Mouse (Mus musculus): ENCODE data around the gene Cep72. TPM values are rescaled to one million over a fixed set of nuclear protein-coding genes. Genes with fewer than 3 reads are reported as not detected.
A peak's percentile ranks its signal among the peaks of the same experiment; 100 is the strongest.
"Not testable (repeated sequence)": the region's sequence is repeated elsewhere in the genome, so short reads cannot be mapped to it uniquely, and the experiment has no call there.

Gene Cep72
- polyA plus RNA-seq, 1 experiment from 2014 or later: 3.8 TPM

GRCm38 (mm10) chr13:74009791-74010614 is 52.1 kb downstream of the Cep72 start:
- 2% methylated on average over 55 of the region's 55 CpGs for WGBS (ENCODE audit: insufficient replicate concordance)
- H3K4me1 ChIP-seq (ENCODE audit: insufficient read depth): peaks cover 18% of the 10 kb centered on the region
- ATAC-seq (peak; percentile 34), DNase-seq (peak; percentile 44)
- H3K27ac ChIP-seq (ENCODE audit: low read depth): no peak overlapping the region
- H3K9me3 ChIP-seq (ENCODE audit: low read length): no peaks in the 10 kb centered on the region
- H3K4me2 ChIP-seq (ENCODE audit: low read depth, low read length): peak overlapping the region; percentile 95
- peak overlapping the region; percentile 47 for H3K9ac ChIP-seq (replicated peaks)
- peak overlapping the region; percentile 60 for H3K4me3 ChIP-seq (ENCODE audit: low read depth, low read length)
- H3K27me3 ChIP-seq (ENCODE audit: insufficient read depth, low read length): peaks cover 51% of the 10 kb centered on the region
- TF ChIP-seq EP300 (IDR thresholded peaks at IDR 0.05; ENCODE audit: low read depth) (no peak), CTCF (IDR thresholded peaks at IDR 0.05; ENCODE audit: low read depth) (no peak)
- no peaks in the 10 kb centered on the region for H3K36me3 ChIP-seq (replicated peaks; ENCODE audit: insufficient read depth, low read length)

GRCm38 (mm10) chr13:74008948-74009718 is 53.0 kb downstream of the Cep72 start, which contains the start of gene Tppp:
Tppp (plus strand) TSS chr13:74009407.
- WGBS (ENCODE audit: insufficient replicate concordance): under 1% methylated on average over 56 of the region's 56 CpGs
- H3K27ac ChIP-seq (ENCODE audit: low read depth): peak within 1 kb of the TSS; percentile 16; the same call in 1 of the 2 replicates
- no peaks in the 10 kb centered on the region for H3K9me3 ChIP-seq (ENCODE audit: low read length)
- H3K9ac ChIP-seq (replicated peaks): peak within 1 kb of the TSS; percentile 55
- H3K4me3 ChIP-seq (ENCODE audit: low read depth, low read length): peak within 1 kb of the TSS; percentile 60
- no peak for TF ChIP-seq CTCF (IDR thresholded peaks at IDR 0.05; ENCODE audit: low read depth)
- no peak for TF ChIP-seq EP300 (IDR thresholded peaks at IDR 0.05; ENCODE audit: low read depth)
- peaks cover 18% of the 10 kb centered on the region for H3K4me1 ChIP-seq (ENCODE audit: insufficient read depth)
- no peaks in the 10 kb centered on the region for H3K36me3 ChIP-seq (replicated peaks; ENCODE audit: insufficient read depth, low read length)
- DNase-seq (peak; percentile 93), ATAC-seq (peak; percentile 98)
- H3K4me2 ChIP-seq (ENCODE audit: low read depth, low read length): peak within 1 kb of the TSS; percentile 95
- H3K27me3 ChIP-seq (ENCODE audit: insufficient read depth, low read length): peaks cover 51% of the 10 kb centered on the region

GRCm38 (mm10) chr13:74008216-74008615 is 53.9 kb downstream of the Cep72 start:
- DNase-seq: not testable (repeated sequence)

GRCm38 (mm10) chr13:74006881-74007280 is 55.2 kb downstream of the Cep72 start:
- H3K9me3 ChIP-seq (ENCODE audit: low read length); DNase-seq; H3K4me3 ChIP-seq (ENCODE audit: low read depth, low read length); H3K4me2 ChIP-seq (ENCODE audit: low read depth, low read length); ATAC-seq; H3K36me3 ChIP-seq (replicated peaks; ENCODE audit: insufficient read depth, low read length); H3K9ac ChIP-seq (replicated peaks); H3K27ac ChIP-seq (ENCODE audit: low read depth): not testable (repeated sequence)
- Histone ChIP-seq H3K4me1 (ENCODE audit: insufficient read depth) (peaks cover 18% of the 10 kb centered on the region), H3K27me3 (ENCODE audit: insufficient read depth, low read length) (peaks cover 49% of the 10 kb centered on the region)
- 84% methylated on average over 4 of the region's 4 CpGs for WGBS (ENCODE audit: insufficient replicate concordance)

More at GRCm38 (mm10) chr13:74008216-74008615, 53.9 kb downstream of the Cep72 start:
- H3K9me3 ChIP-seq (ENCODE audit: low read length); ATAC-seq; H3K9ac ChIP-seq (replicated peaks); H3K4me3 ChIP-seq (ENCODE audit: low read depth, low read length); H3K36me3 ChIP-seq (replicated peaks; ENCODE audit: insufficient read depth, low read length); H3K27ac ChIP-seq (ENCODE audit: low read depth): not testable (repeated sequence)
- 65% methylated on average over 2 of the region's 2 CpGs for WGBS (ENCODE audit: insufficient replicate concordance)
- H3K4me1 ChIP-seq (ENCODE audit: insufficient read depth): peaks cover 18% of the 10 kb centered on the region
- peak overlapping the region; percentile 95; the same call in 1 of the 2 replicates for H3K4me2 ChIP-seq (ENCODE audit: low read depth, low read length)
- H3K27me3 ChIP-seq (ENCODE audit: insufficient read depth, low read length): peaks cover 51% of the 10 kb centered on the region

GRCm38 (mm10) chr13:74001492-74001891 is 60.6 kb downstream of the Cep72 start:
- H3K4me3 ChIP-seq (ENCODE audit: low read depth, low read length): no peak overlapping the region
- ATAC-seq (no peak), DNase-seq (no peak)
- H3K4me1 ChIP-seq (ENCODE audit: insufficient read depth): no peaks in the 10 kb centered on the region
- H3K36me3 ChIP-seq (replicated peaks; ENCODE audit: insufficient read depth, low read length): no peaks in the 10 kb centered on the region
- no peak overlapping the region for H3K4me2 ChIP-seq (ENCODE audit: low read depth, low read length)
- TF ChIP-seq CTCF (IDR thresholded peaks at IDR 0.05; ENCODE audit: low read depth) (no peak), EP300 (IDR thresholded peaks at IDR 0.05; ENCODE audit: low read depth) (no peak)
- WGBS (ENCODE audit: insufficient replicate concordance): 50% methylated on average over 4 of the region's 4 CpGs
- no peaks in the 10 kb centered on the region for H3K9me3 ChIP-seq (ENCODE audit: low read length)
- no peak overlapping the region for H3K9ac ChIP-seq (replicated peaks)
- 0 out of 2 replicates have a peak, but pooled peaks cover 2% of the 10 kb centered on the region for H3K27me3 ChIP-seq (ENCODE audit: insufficient read depth, low read length)
- H3K27ac ChIP-seq (ENCODE audit: low read depth): no peak overlapping the region

GRCm38 (mm10) chr13:74000961-74001360 is 61.1 kb downstream of the Cep72 start:
- no peak overlapping the region for H3K4me2 ChIP-seq (ENCODE audit: low read depth, low read length)
- no peak overlapping the region for H3K4me3 ChIP-seq (ENCODE audit: low read depth, low read length)
- no peaks in the 10 kb centered on the region for H3K9me3 ChIP-seq (ENCODE audit: low read length)
- H3K27ac ChIP-seq (ENCODE audit: low read depth): no peak overlapping the region
- WGBS (ENCODE audit: insufficient replicate concordance): 75% methylated on average over 6 of the region's 6 CpGs
- DNase-seq (no peak), ATAC-seq (no peak)
- 0 out of 2 replicates have a peak, but pooled peaks cover 2% of the 10 kb centered on the region for H3K27me3 ChIP-seq (ENCODE audit: insufficient read depth, low read length)
- H3K36me3 ChIP-seq (replicated peaks; ENCODE audit: insufficient read depth, low read length): no peaks in the 10 kb centered on the region
- no peak for TF ChIP-seq EP300 (IDR thresholded peaks at IDR 0.05; ENCODE audit: low read depth)
- no peak for TF ChIP-seq CTCF (IDR thresholded peaks at IDR 0.05; ENCODE audit: low read depth)
- no peak overlapping the region for H3K9ac ChIP-seq (replicated peaks)
- no peaks in the 10 kb centered on the region for H3K4me1 ChIP-seq (ENCODE audit: insufficient read depth)
